Mouse (Mus musculus) intestine, embryonic 14.5 days (tissue): ENCODE measurements around the gene Dnajb13. TPM values are rescaled to one million over a fixed set of nuclear protein-coding genes. Genes with fewer than 3 reads are reported as not detected.

Experiments
- ATAC-seq: fragments of 200-750 bp; cut with Nextera tagmentation; replicated peaks from 2 replicates; pipeline ENCODE4 v1.8.0; 2017; ENCODE audit warnings: low read depth, moderate number of reproducible peaks, moderate TSS enrichment, moderate library complexity; ENCODE audit not compliant: low FRiP score, low TSS enrichment
- DNase-seq: peaks from one replicate; pipeline ENCODE4 v3.0.0-alpha.2; 2018; ENCODE audit warnings: low spot score
- H3K27ac ChIP-seq: fragments of 300-500 bp; sonication (generic); 2 replicates; pipeline ENCODE4 v1.5.1; 2014; ENCODE audit warnings: low read depth, mild to moderate bottlenecking, control low read depth
- H3K27me3 ChIP-seq: fragments of 300-500 bp; sonication (generic); replicated peaks from 2 replicates; pipeline ENCODE4 v1.6.1; 2014; ENCODE audit warnings: low read length, control low read depth; ENCODE audit not compliant: control insufficient read depth, insufficient read depth
- H3K36me3 ChIP-seq: fragments of 300-500 bp; sonication (generic); 2 replicates; pipeline ENCODE4 v1.6.1; 2014; ENCODE audit warnings: low read length, control low read depth; ENCODE audit not compliant: control insufficient read depth, insufficient read depth
- H3K4me1 ChIP-seq: fragments of 300-500 bp; sonication (generic); replicated peaks from 2 replicates; pipeline ENCODE4 v1.6.1; 2014; ENCODE audit warnings: low read length, control low read depth, mixed read lengths; ENCODE audit not compliant: control insufficient read depth, insufficient read depth
- H3K4me2 ChIP-seq: fragments of 300-500 bp; sonication (generic); 2 replicates; pipeline ENCODE4 v1.6.1; 2014; ENCODE audit warnings: low read length
- H3K4me3 ChIP-seq: fragments of 300-500 bp; sonication (generic); 2 replicates; pipeline ENCODE4 v1.5.1; 2014; ENCODE audit warnings: low read depth, low read length, control low read depth, mixed read lengths
- H3K9ac ChIP-seq: fragments of 300-500 bp; sonication (generic); 2 replicates; pipeline ENCODE4 v1.6.1; 2014; ENCODE audit warnings: mild to moderate bottlenecking, low read length
- H3K9me3 ChIP-seq: fragments of 300-500 bp; sonication (generic); 2 replicates; pipeline ENCODE4 v1.6.1; 2016; ENCODE audit warnings: low read length, control low read depth; ENCODE audit not compliant: control insufficient read depth
- WGBS: fragments of 180-500 bp; shearing (Covaris S2); extraction: QIAGEN DNeasy Blood & Tissue Kit; methylation state at CpG from one replicate; pipeline ENCODE4 v1.1.7; 2014; 5-methylcytosine and 5-hydroxymethylcytosine counted together
- polyA plus RNA-seq: library from polyadenylated mRNA; unstranded; fragments of >200 nt; fragmentation: Nextera tagmentation; extraction: Ambion mirVana; gene quantifications from 2 replicates; pipeline ENCODE4 v1.2.1, GENCODE M21; 2014

Dnajb13 gene
- polyA plus RNA-seq, 1 experiment from 2014 or later = 0.24 TPM

DNA sequence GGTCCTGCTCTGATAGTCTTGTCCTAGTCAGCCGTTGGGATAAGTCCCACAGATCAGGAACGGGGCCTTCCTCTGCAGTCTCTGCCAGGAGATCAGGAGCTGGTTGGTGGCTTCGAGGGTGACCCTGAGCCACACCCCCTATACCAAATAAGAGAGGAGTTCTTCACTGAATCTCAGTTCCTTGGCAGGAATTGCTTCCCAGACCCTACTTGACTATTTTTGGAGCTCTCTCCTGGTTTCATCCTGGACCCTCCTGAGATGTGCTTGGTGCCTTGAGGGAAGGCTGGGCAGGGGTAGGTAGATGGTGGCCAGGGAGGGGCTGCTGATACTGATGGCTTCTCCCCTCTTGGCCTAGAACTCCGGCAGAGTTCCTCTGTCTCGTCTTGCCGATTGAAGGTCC is 18.4 kb downstream of the Dnajb13 start:
- H3K27me3 ChIP-seq = no peaks in the 10 kb centered on the region
- DNase-seq = no peak
- H3K9ac ChIP-seq = peak overlapping the region; percentile 16; the same call in 1 of the 2 replicates
- H3K4me3 ChIP-seq = no peak overlapping the region
- H3K36me3 ChIP-seq = peaks cover 26% of the 10 kb centered on the region
- peaks cover 39% of the 10 kb centered on the region for H3K4me1 ChIP-seq
- 71% methylated on average over 6 of the region's 6 CpGs for WGBS
- no peak for ATAC-seq
- H3K9me3 ChIP-seq = no peaks in the 10 kb centered on the region
- H3K4me2 ChIP-seq = peak overlapping the region; percentile 87
- H3K27ac ChIP-seq = peak overlapping the region; percentile 69

DNA sequence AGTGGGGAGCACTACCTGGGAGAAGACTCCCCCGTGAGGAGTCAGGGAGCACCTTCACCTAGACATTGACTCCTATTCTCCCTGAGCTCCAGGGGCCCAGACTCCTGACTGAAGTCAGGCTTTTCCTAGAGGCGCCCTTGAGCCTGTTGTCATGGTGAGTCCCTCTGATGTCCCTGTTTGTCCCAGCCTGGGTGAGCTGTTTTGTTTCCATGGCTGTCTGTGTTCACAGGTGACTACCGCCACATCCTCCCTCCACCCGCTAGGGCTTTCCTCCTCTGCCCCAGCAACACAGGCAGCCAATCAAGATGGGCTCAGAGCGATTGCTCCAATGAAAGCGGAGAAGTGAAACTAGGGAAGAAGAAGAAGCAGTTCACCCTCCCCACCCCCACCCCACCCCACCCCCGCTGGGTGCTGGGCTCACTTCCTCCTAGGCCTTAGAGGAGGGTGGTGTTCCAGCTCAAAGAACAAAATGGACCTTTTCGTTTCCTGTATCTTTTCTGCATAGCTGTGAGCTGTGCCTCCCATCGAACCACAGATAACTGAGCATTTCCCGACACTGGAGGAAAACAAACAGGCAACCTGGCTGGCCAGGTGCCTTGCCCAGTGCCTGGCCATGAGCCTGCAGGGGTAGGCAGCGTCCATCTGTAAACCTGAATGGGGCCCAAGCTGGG is 19.0 kb downstream of the Dnajb13 start:
- ATAC-seq (peak; percentile 54), DNase-seq (peak; percentile 80)
- H3K9me3 ChIP-seq = no peaks in the 10 kb centered on the region
- H3K27me3 ChIP-seq = no peaks in the 10 kb centered on the region
- peak overlapping the region; percentile 16; the same call in 1 of the 2 replicates for H3K9ac ChIP-seq
- 19% methylated on average over 11 of the region's 11 CpGs for WGBS
- peaks cover 26% of the 10 kb centered on the region for H3K36me3 ChIP-seq
- peak overlapping the region; percentile 87 for H3K4me2 ChIP-seq
- H3K4me1 ChIP-seq = peaks cover 39% of the 10 kb centered on the region
- H3K27ac ChIP-seq = peak overlapping the region; percentile 69
- peak overlapping the region; percentile 17 for H3K4me3 ChIP-seq

DNA sequence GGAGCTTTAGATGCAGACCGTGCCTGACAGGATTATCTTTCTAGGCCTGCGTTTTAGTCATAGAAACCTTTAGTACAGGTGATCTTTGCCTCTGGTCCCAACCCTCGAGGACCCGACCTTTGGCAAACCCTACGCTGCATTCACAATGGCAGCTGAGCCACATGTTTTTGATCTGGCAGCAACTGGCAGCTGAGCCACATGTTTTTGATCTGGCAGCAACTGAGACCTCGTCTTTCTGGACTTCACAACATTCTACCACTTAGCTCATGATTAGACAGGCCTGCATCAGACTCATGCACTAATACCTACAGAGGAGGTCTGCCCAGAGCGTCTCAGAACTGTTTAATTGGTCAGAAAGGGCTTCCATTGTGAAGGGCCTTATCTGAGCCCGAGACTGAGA is 19.7 kb downstream of the Dnajb13 start:
- peak overlapping the region; percentile 69 for H3K27ac ChIP-seq
- H3K4me2 ChIP-seq = peak overlapping the region; percentile 87
- peak overlapping the region; percentile 17 for H3K4me3 ChIP-seq
- H3K9me3 ChIP-seq = no peaks in the 10 kb centered on the region
- ATAC-seq (no peak), DNase-seq (no peak)
- H3K27me3 ChIP-seq = no peaks in the 10 kb centered on the region
- peaks cover 26% of the 10 kb centered on the region for H3K36me3 ChIP-seq
- peaks cover 39% of the 10 kb centered on the region for H3K4me1 ChIP-seq
- H3K9ac ChIP-seq = 0 out of 2 replicates have a peak overlapping the region, but pooled peaks have one; percentile 14
- WGBS = 43% methylated on average over 8 of the region's 8 CpGs

- Histone ChIP-seq H3K4me2 (peak overlapping the region; percentile 87), H3K4me1 (peaks cover 39% of the 10 kb centered on the region), H3K9ac (0 out of 2 replicates have a peak overlapping the region, but pooled peaks have one; percentile 11), H3K27ac (0 out of 2 replicates have a peak overlapping the region, but pooled peaks have one; percentile 55), H3K27me3 (no peaks in the 10 kb centered on the region), H3K9me3 (no peaks in the 10 kb centered on the region), H3K4me3 (peak overlapping the region; percentile 43), H3K36me3 (peaks cover 25% of the 10 kb centered on the region)
- 86% methylated on average over 7 of the region's 7 CpGs for WGBS
- DNase-seq = no peak
- ATAC-seq = no peak
These were observed 20.3 kb downstream of the Dnajb13 start for GRCm38 (mm10) chr7:100494415-100494831.

GRCm38 (mm10) chr7:100493484-100494414 is 21.0 kb downstream of the Dnajb13 start:
- H3K27me3 ChIP-seq = no peaks in the 10 kb centered on the region
- peaks cover 41% of the 10 kb centered on the region for H3K4me1 ChIP-seq
- peak overlapping the region; percentile 55; the same call in 1 of the 2 replicates for H3K27ac ChIP-seq
- ATAC-seq (no peak), DNase-seq (peak; percentile 77)
- 29% methylated on average over 19 of the region's 19 CpGs for WGBS
- peak overlapping the region; percentile 43 for H3K4me3 ChIP-seq
- no peaks in the 10 kb centered on the region for H3K9me3 ChIP-seq
- peak overlapping the region; percentile 38 for H3K9ac ChIP-seq
- peaks cover 19% of the 10 kb centered on the region for H3K36me3 ChIP-seq
- peak overlapping the region; percentile 87 for H3K4me2 ChIP-seq

DNA sequence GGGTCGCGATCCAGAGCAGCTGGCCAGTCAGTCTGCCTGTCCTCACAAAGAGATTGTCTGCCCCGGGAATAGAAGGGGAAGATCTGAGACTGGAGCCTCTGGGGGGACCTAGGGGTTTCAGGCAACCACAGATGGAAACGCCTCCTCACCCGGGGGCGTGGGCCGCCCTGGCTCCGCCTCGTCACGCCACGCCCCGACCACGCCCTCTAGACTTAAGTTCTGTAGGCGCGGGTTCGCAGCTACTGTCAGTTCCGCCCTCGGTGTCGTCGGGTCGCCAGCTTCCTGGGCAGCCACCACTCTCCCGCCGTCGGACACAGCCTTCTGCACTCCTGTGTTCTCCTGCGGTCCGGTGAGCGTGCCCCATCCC is 21.7 kb downstream of the Dnajb13 start, which contains the start of gene Ucp2:
Gene Ucp2 (plus strand): TSS at position 221 of the 367 bp plus-strand sequence.
- peaks cover 46% of the 10 kb centered on the region for H3K4me1 ChIP-seq
- ATAC-seq (peak; percentile 69), DNase-seq (peak; percentile 93)
- no peaks in the 10 kb centered on the region for H3K27me3 ChIP-seq
- H3K4me2 ChIP-seq = peak within 1 kb of the TSS; percentile 87
- 2% methylated on average over 27 of the region's 27 CpGs for WGBS
- peaks cover 14% of the 10 kb centered on the region; the same call in 1 of the 2 replicates for H3K36me3 ChIP-seq
- peak within 1 kb of the TSS; percentile 55 for H3K27ac ChIP-seq
- H3K4me3 ChIP-seq = peak within 1 kb of the TSS; percentile 43
- no peaks in the 10 kb centered on the region for H3K9me3 ChIP-seq
- H3K9ac ChIP-seq = peak within 1 kb of the TSS; percentile 38

DNA sequence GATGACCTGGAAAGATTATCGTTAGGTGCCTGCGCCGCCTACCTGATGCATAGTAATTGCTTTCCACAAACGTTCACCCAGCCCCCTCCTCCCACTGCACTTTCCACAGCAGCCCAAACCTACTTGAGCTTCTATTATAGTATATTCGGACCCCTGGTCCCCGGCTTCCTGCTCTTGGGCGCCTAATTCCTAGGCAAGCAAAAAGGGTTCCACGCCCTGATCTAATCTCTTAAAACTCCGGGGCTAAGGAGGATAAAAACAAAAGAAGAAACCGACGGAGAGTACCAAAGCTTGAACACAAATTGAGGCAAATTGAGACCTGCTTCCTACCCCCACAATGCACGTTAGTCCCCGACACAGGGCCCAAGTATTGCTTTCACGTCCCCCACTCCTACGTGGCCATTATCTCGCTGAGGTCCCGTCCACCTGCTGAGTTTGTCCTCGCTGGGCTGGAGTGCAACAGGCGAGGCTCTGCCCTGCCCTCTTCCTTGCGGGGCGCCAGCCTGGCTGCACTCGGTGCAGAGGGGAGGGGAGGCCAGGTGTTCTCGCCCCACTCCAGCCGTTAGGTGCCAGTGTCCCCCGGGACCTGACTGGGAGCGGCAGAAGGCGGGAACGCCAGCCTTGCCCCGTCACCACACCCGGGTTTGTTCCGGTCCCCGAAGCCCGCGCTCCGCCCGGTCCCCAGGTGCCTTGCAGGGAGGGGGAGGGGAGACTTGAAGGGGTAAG is 22.2 kb downstream of the Dnajb13 start:
- 2% methylated on average over 36 of the region's 36 CpGs for WGBS
- ATAC-seq = peak; percentile 63
- H3K4me1 ChIP-seq = peaks cover 49% of the 10 kb centered on the region

More for the DNA sequence above, 22.2 kb downstream of the Dnajb13 start:
- peak; percentile 70 for DNase-seq
- peak overlapping the region; percentile 43 for H3K4me3 ChIP-seq
- H3K27me3 ChIP-seq = no peaks in the 10 kb centered on the region
- peak overlapping the region; percentile 55 for H3K27ac ChIP-seq
- H3K9me3 ChIP-seq = no peaks in the 10 kb centered on the region
- H3K9ac ChIP-seq = peak overlapping the region; percentile 38
- peaks cover 9% of the 10 kb centered on the region; the same call in 1 of the 2 replicates for H3K36me3 ChIP-seq
- peak overlapping the region; percentile 87 for H3K4me2 ChIP-seq
